Mouse (Mus musculus) liver, adult 2 months (tissue): Measurements from ENCODE around the gene E130309D02Rik. TPM values are rescaled to one million over a fixed set of nuclear protein-coding genes. Genes with fewer than 3 reads are reported as not detected.

Experiments
- DNase-seq: peaks from one replicate; pipeline ENCODE4 v3.0.0-alpha.2; 2011; ENCODE audit warnings: low read depth, low spot score; ENCODE audit errors: extremely low read depth
- H3K27ac ChIP-seq: fragments of 200-500 bp; replicated peaks from 2 replicates; pipeline ENCODE4 v1.5.1; 2012; ENCODE audit warnings: low read depth, mild to moderate bottlenecking, control low read depth, inconsistent platforms, low read length; ENCODE audit not compliant: insufficient read depth
- H3K27me3 ChIP-seq: fragments of 200-500 bp; 2 replicates; pipeline ENCODE4 v1.6.1; 2012; ENCODE audit warnings: mild to moderate bottlenecking, moderate library complexity, low read length, inconsistent platforms; ENCODE audit not compliant: control insufficient read depth, insufficient read depth
- H3K36me3 ChIP-seq: fragments of 200-500 bp; 2 replicates; pipeline ENCODE4 v1.6.1; 2012; ENCODE audit warnings: low read length, inconsistent platforms; ENCODE audit not compliant: control insufficient read depth, insufficient read depth
- H3K4me1 ChIP-seq: fragments of 200-500 bp; 2 replicates; pipeline ENCODE4 v1.6.1; 2011; ENCODE audit warnings: low read length; ENCODE audit not compliant: control insufficient read depth, insufficient read depth
- H3K4me3 ChIP-seq: fragments of 200-500 bp; 2 replicates; pipeline ENCODE4 v1.5.1; 2011; ENCODE audit warnings: low read depth, mild to moderate bottlenecking, control low read depth, low read length, moderate library complexity; ENCODE audit not compliant: insufficient read depth
- H3K79me2 ChIP-seq: fragments of 200-500 bp; 2 replicates; pipeline ENCODE4 v1.6.1; 2012; ENCODE audit warnings: inconsistent platforms, mild to moderate bottlenecking, low read length, moderate library complexity; ENCODE audit not compliant: control insufficient read depth, insufficient read depth
- H3K9ac ChIP-seq: fragments of 200-500 bp; 2 replicates; pipeline ENCODE4 v1.6.1; 2012; ENCODE audit warnings: low read depth, mild to moderate bottlenecking, control low read depth, inconsistent platforms, low read length
- CTCF ChIP-seq: fragments of 200-500 bp; IDR thresholded peaks from 2 replicates; pipeline ENCODE4 v1.5.1; 2011; ENCODE audit warnings: low read depth, low read length, control low read depth
- POLR2A ChIP-seq: fragments of 200-500 bp; IDR thresholded peaks from 2 replicates; pipeline ENCODE4 v1.6.1; 2011; ENCODE audit warnings: low read length, control low read depth; ENCODE audit not compliant: insufficient read depth; ENCODE audit errors: extremely low read depth
- WGBS: fragments of 180-500 bp; shearing (Covaris S2); methylation state at CpG from one replicate; pipeline ENCODE4 v1.1.7; 2018; 5-methylcytosine and 5-hydroxymethylcytosine counted together
- polyA plus RNA-seq: library from polyadenylated mRNA; depleted of rRNA; stranded (reverse); fragments of >200 nt; gene quantifications from 2 replicates; pipeline ENCODE4 v1.2.3, GENCODE M21; 2012
- total RNA-seq: library from RNA; depleted of rRNA; stranded (reverse); fragments of >200 nt; gene quantifications from 2 replicates; pipeline ENCODE4 v1.2.3, GENCODE M21; 2014

Gene E130309D02Rik
- total and polyA plus RNA-seq, 2 experiments, result 4.3 to 12.8 TPM

GRCm38 (mm10) chr5:143271642-143272041 is 43.5 kb downstream of the E130309D02Rik start:
- no peak for TF ChIP-seq POLR2A
- TF ChIP-seq CTCF, result no peak
- DNase-seq, result no peak
- no peak overlapping the region for H3K4me3 ChIP-seq
- WGBS, result 91% methylated on average over 6 of the region's 6 CpGs
- H3K9ac ChIP-seq, result no peak overlapping the region
- no peak overlapping the region for H3K27ac ChIP-seq
- H3K4me1 ChIP-seq, result peaks cover 6% of the 10 kb centered on the region
- H3K36me3 ChIP-seq, result no peaks in the 10 kb centered on the region
- no peaks in the 10 kb centered on the region for H3K79me2 ChIP-seq
- H3K27me3 ChIP-seq, result no peaks in the 10 kb centered on the region

GRCm38 (mm10) chr5:143270151-143270519 is 45.0 kb downstream of the E130309D02Rik start:
- peak; percentile 18 for DNase-seq
- peak overlapping the region; percentile 91 for H3K4me3 ChIP-seq
- H3K27ac ChIP-seq, result no peak overlapping the region
- H3K9ac ChIP-seq, result peak overlapping the region; percentile 94
- TF ChIP-seq CTCF (no peak), POLR2A (no peak)
- H3K79me2 ChIP-seq, result no peaks in the 10 kb centered on the region
- 2% methylated on average over 12 of the region's 12 CpGs for WGBS
- H3K36me3 ChIP-seq, result no peaks in the 10 kb centered on the region
- peaks cover 6% of the 10 kb centered on the region for H3K4me1 ChIP-seq
- no peaks in the 10 kb centered on the region for H3K27me3 ChIP-seq

GRCm38 (mm10) chr5:143269363-143270150 is 45.6 kb downstream of the E130309D02Rik start, which contains the start of gene Zfp316:
Zfp316 (minus strand) TSS chr5:143270022.
- H3K36me3 ChIP-seq, result no peaks in the 10 kb centered on the region
- peak; percentile 7 for DNase-seq
- no peaks in the 10 kb centered on the region for H3K79me2 ChIP-seq
- peak within 1 kb of the TSS; percentile 94 for H3K9ac ChIP-seq
- no peak for TF ChIP-seq CTCF
- peak; percentile 50; the same call in 1 of the 2 replicates for TF ChIP-seq POLR2A
- H3K27ac ChIP-seq, result no peak within 1 kb of the TSS
- H3K4me1 ChIP-seq, result peaks cover 6% of the 10 kb centered on the region
- WGBS, result under 1% methylated on average over 79 of the region's 79 CpGs
- peak within 1 kb of the TSS; percentile 91 for H3K4me3 ChIP-seq
- H3K27me3 ChIP-seq, result no peaks in the 10 kb centered on the region

- Histone ChIP-seq H3K36me3 (no peaks in the 10 kb centered on the region), H3K27me3 (no peaks in the 10 kb centered on the region), H3K4me1 (peaks cover 6% of the 10 kb centered on the region), H3K27ac (no peak overlapping the region), H3K4me3 (peak overlapping the region; percentile 91; the same call in 1 of the 2 replicates), H3K79me2 (no peaks in the 10 kb centered on the region), H3K9ac (peak overlapping the region; percentile 94)
- TF ChIP-seq CTCF (no peak), POLR2A (no peak)
- WGBS, result 44% methylated on average over 8 of the region's 8 CpGs
- DNase-seq, result no peak
Observed at GRCm38 (mm10) chr5:143268985-143269362, 46.2 kb downstream of the E130309D02Rik start.

GRCm38 (mm10) chr5:143266794-143267193 is 48.4 kb downstream of the E130309D02Rik start:
- Histone ChIP-seq H3K79me2 (no peaks in the 10 kb centered on the region), H3K9ac (no peak overlapping the region), H3K4me3 (no peak overlapping the region), H3K36me3 (no peaks in the 10 kb centered on the region), H3K27me3 (no peaks in the 10 kb centered on the region), H3K4me1 (peaks cover 6% of the 10 kb centered on the region), H3K27ac (no peak overlapping the region)
- no peak for DNase-seq
- no peak for TF ChIP-seq CTCF
- TF ChIP-seq POLR2A, result no peak
- WGBS, result 93% methylated on average over 6 of the region's 6 CpGs

DNA sequence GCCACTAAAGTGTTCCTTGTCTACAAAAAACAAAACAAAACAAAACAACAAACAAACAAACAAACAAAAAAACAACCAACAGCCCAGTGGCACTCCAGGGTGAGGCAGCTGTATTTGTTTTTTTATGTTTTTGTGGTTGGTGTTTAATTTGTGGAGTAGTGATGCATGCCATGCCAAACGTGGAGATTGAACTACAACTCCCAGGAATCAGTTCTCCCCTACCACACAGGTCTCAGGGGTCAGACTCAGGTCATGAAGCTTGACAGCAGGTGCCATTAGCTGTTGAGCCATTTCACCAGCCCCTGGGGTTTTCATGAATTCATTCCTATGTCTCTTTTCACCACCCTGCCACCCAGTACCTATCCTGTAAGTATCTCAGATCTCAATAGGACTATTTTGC is 49.8 kb downstream of the E130309D02Rik start:
- Histone ChIP-seq H3K79me2 (no peaks in the 10 kb centered on the region), H3K4me1 (peaks cover 6% of the 10 kb centered on the region)
- WGBS, result 43% methylated on average over 1 of the region's 1 CpGs

More for the DNA sequence above, 49.8 kb downstream of the E130309D02Rik start:
- Histone ChIP-seq H3K36me3 (no peaks in the 10 kb centered on the region), H3K27me3 (no peaks in the 10 kb centered on the region), H3K27ac (no peak overlapping the region), H3K9ac (no peak overlapping the region), H3K4me3 (no peak overlapping the region)
- TF ChIP-seq POLR2A (no peak), CTCF (no peak)
- no peak for DNase-seq
